Mouse (Mus musculus) limb, embryonic 10.5 days (tissue): ENCODE results near the gene Clock. TPM values are rescaled to one million over a fixed set of nuclear protein-coding genes. Genes with fewer than 3 reads are reported as not detected.

Experiments
- DNase-seq: peaks from one replicate; pipeline ENCODE4 v3.0.0-alpha.2; 2017; ENCODE audit warnings: low spot score
- H3K27ac ChIP-seq: fragments of 300-500 bp; sonication (generic); 2 replicates; pipeline ENCODE4 v1.5.1; 2016; ENCODE audit warnings: mild to moderate bottlenecking
- H3K27me3 ChIP-seq: fragments of 300-500 bp; sonication (generic); 2 replicates; pipeline ENCODE4 v1.6.1; 2016; ENCODE audit warnings: low read depth, mild to moderate bottlenecking; ENCODE audit not compliant: poor library complexity, severe bottlenecking
- H3K36me3 ChIP-seq: fragments of 300-500 bp; sonication (generic); 2 replicates; pipeline ENCODE4 v1.6.1; 2016; ENCODE audit warnings: mild to moderate bottlenecking, moderate library complexity
- H3K4me1 ChIP-seq: fragments of 300-500 bp; sonication (generic); 2 replicates; pipeline ENCODE4 v1.6.1; 2016
- H3K4me3 ChIP-seq: fragments of 300-500 bp; sonication (generic); 2 replicates; pipeline ENCODE4 v1.5.1; 2016; ENCODE audit warnings: mild to moderate bottlenecking, moderate library complexity
- H3K9me3 ChIP-seq: fragments of 300-500 bp; sonication (generic); replicated peaks from 2 replicates; pipeline ENCODE4 v1.6.1; 2016; ENCODE audit warnings: mild to moderate bottlenecking
- WGBS: fragments of 180-500 bp; shearing (Covaris S2); methylation state at CpG from one replicate; pipeline ENCODE4 v1.1.7; 2016; 5-methylcytosine and 5-hydroxymethylcytosine counted together
- polyA plus RNA-seq: library from polyadenylated mRNA; unstranded; fragments of >200 nt; fragmentation: Nextera tagmentation; extraction: Ambion mirVana; gene quantifications from 2 replicates; pipeline ENCODE4 v1.2.1, GENCODE M21; 2016

Clock gene
- polyA plus RNA-seq, 1 experiment from 2014 or later: 10.6 TPM

GRCm38 (mm10) chr5:76245419-76245818 lies 59.2 kb downstream of the Clock start:
- H3K4me1 ChIP-seq: no peaks in the 10 kb centered on the region
- H3K4me3 ChIP-seq: no peak overlapping the region
- no peaks in the 10 kb centered on the region for H3K27me3 ChIP-seq
- 94% methylated on average over 3 of the region's 3 CpGs for WGBS
- H3K27ac ChIP-seq: no peak overlapping the region
- peaks cover 25% of the 10 kb centered on the region for H3K36me3 ChIP-seq
- H3K9me3 ChIP-seq: no peaks in the 10 kb centered on the region
- no peak for DNase-seq

DNA sequence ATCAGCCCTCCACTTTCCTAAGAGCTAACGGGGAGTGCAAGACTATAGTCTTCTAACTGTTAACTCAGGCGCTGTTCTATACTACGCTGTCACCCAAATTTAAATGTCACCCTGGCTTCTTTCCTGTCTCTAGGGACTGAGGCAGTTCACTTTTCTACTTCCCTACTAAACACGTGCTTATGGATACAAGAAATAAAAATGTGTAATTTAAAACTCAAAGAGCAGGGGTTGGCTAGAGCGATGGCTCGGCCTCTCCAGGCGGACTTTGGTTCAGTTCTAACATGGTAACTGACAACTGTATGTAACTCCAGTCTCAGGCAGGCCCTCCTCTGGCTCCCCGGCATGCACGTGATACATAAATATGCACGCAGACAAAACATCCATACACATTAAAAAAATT lies 60.2 kb downstream of the Clock start:
- H3K4me1 ChIP-seq: no peaks in the 10 kb centered on the region
- H3K4me3 ChIP-seq: no peak overlapping the region
- no peak for DNase-seq
- WGBS: 95% methylated on average over 10 of the region's 10 CpGs
- H3K36me3 ChIP-seq: peaks cover 35% of the 10 kb centered on the region
- no peak overlapping the region for H3K27ac ChIP-seq
- no peaks in the 10 kb centered on the region for H3K27me3 ChIP-seq
- no peaks in the 10 kb centered on the region for H3K9me3 ChIP-seq

GRCm38 (mm10) chr5:76243929-76244328 lies 60.7 kb downstream of the Clock start:
- no peak overlapping the region for H3K27ac ChIP-seq
- no peaks in the 10 kb centered on the region for H3K27me3 ChIP-seq
- no peaks in the 10 kb centered on the region for H3K9me3 ChIP-seq
- DNase-seq: no peak
- WGBS: 92% methylated on average over 4 of the region's 4 CpGs
- H3K4me3 ChIP-seq: no peak overlapping the region
- peaks cover 35% of the 10 kb centered on the region for H3K36me3 ChIP-seq
- H3K4me1 ChIP-seq: no peaks in the 10 kb centered on the region

DNA sequence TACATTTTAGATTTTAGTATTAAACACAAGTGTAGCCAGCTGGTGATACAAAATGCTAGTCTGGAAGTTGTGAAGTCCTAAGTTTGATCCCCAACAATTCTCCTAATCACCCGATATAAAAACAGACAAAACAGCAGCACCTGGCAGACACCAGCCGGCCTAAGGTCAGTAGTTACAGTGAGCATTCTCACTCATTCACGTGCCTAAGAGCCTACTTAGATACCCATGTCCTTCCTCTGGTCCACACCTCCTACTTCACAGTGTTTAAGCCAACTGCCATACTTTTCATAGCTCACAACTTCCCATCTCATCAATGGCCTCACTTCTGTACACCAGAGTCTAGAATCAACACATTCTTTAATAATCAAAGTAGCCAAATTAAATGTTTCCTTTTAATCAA lies 61.3 kb downstream of the Clock start:
- WGBS: 88% methylated on average over 3 of the region's 3 CpGs
- no peak overlapping the region for H3K4me3 ChIP-seq
- H3K36me3 ChIP-seq: peaks cover 34% of the 10 kb centered on the region
- H3K9me3 ChIP-seq: no peaks in the 10 kb centered on the region
- DNase-seq: no peak
- H3K27me3 ChIP-seq: no peaks in the 10 kb centered on the region
- no peak overlapping the region for H3K27ac ChIP-seq
- H3K4me1 ChIP-seq: no peaks in the 10 kb centered on the region

DNA sequence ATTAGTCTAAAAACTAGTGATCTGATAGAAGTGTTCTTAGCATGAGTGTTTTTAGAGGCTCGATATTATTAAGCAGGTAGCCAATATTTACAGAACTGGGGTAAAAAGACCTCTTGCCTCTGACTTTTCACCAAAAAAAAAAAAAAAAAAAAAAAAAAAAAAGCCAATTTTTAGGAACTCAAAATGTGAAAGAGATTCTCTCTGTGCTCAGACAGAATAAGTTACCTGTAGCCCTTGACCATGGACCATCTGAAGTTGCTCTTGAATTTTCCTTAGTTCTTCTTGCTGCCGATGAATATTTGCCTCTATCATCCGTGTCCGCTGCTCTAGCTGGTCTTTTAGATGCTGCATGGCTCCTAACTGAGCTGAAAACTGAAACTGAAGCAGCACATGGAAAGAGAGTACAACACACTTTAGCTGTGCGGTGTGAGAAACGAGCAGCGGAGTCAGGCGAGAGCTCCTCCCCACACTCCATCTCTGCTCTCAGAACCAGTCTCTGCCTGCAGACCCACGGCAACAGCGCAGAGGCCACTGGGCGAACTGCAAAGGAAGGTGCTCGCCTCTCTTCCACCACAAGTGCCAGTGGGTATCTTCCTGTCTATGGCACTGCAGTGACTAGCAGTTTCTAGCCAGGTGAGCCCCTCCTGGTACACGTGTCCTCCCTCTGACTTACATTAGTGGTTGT lies 73.3 kb downstream of the Clock start:
- Histone ChIP-seq H3K9me3 (no peaks in the 10 kb centered on the region), H3K4me1 (no peaks in the 10 kb centered on the region), H3K27ac (no peak overlapping the region), H3K27me3 (no peaks in the 10 kb centered on the region), H3K36me3 (peaks cover 78% of the 10 kb centered on the region), H3K4me3 (no peak overlapping the region)
- DNase-seq: no peak
- 94% methylated on average over 13 of the region's 13 CpGs for WGBS

DNA sequence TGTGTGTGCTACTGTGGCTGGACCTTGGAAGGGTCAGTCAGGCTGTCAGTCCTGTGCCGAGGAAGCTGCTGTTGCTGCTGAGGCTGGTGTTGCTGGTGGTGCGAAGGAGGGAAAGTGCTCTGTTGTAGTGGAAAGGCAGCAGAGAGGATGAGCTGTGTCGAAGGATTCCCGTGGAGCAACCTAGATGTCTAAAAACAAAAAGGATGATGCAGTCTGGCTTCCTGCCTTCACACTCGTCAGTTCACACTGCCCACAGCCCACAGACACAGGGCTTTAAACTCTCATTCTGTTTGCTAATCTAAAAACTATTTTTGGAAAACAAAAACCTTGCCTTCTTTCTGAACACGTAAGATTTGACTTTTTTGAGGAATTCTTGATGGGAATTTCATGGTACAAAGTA lies 87.9 kb downstream of the Clock start:
- peaks cover 37% of the 10 kb centered on the region for H3K36me3 ChIP-seq
- no peaks in the 10 kb centered on the region for H3K4me1 ChIP-seq
- 81% methylated on average over 6 of the region's 6 CpGs for WGBS
- no peak overlapping the region for H3K27ac ChIP-seq
- no peak overlapping the region for H3K4me3 ChIP-seq
- no peaks in the 10 kb centered on the region for H3K27me3 ChIP-seq
- no peak for DNase-seq
- H3K9me3 ChIP-seq: no peaks in the 10 kb centered on the region

GRCm38 (mm10) chr5:76208066-76208465 lies 96.5 kb downstream of the Clock start:
- Histone ChIP-seq H3K4me3 (no peak overlapping the region), H3K27me3 (no peaks in the 10 kb centered on the region), H3K27ac (no peak overlapping the region), H3K36me3 (peaks cover 92% of the 10 kb centered on the region), H3K4me1 (no peaks in the 10 kb centered on the region), H3K9me3 (no peaks in the 10 kb centered on the region)
- no peak for DNase-seq
- WGBS: 91% methylated on average over 5 of the region's 5 CpGs

GRCm38 (mm10) chr5:76205886-76206285 lies 98.7 kb downstream of the Clock start:
- Histone ChIP-seq H3K4me1 (no peaks in the 10 kb centered on the region), H3K36me3 (peaks cover 96% of the 10 kb centered on the region), H3K4me3 (no peak overlapping the region), H3K9me3 (no peaks in the 10 kb centered on the region), H3K27me3 (no peaks in the 10 kb centered on the region), H3K27ac (no peak overlapping the region)
- DNase-seq: no peak
- WGBS: 93% methylated on average over 2 of the region's 2 CpGs

GRCm38 (mm10) chr5:76203171-76203570 lies 101.4 kb downstream of the Clock start:
- H3K36me3 ChIP-seq: peaks cover 91% of the 10 kb centered on the region

GRCm38 (mm10) chr5:76199346-76199745 lies 105.2 kb downstream of the Clock start:
- peaks cover 90% of the 10 kb centered on the region for H3K36me3 ChIP-seq
- H3K9me3 ChIP-seq: no peaks in the 10 kb centered on the region
- H3K27ac ChIP-seq: no peak overlapping the region
- H3K27me3 ChIP-seq: no peaks in the 10 kb centered on the region
- no peaks in the 10 kb centered on the region for H3K4me1 ChIP-seq
- DNase-seq: no peak
- no peak overlapping the region for H3K4me3 ChIP-seq
- WGBS: 94% methylated on average over 13 of the region's 13 CpGs

More at GRCm38 (mm10) chr5:76203171-76203570, 101.4 kb downstream of the Clock start:
- no peak for DNase-seq
- Histone ChIP-seq H3K27ac (no peak overlapping the region), H3K9me3 (no peaks in the 10 kb centered on the region), H3K4me3 (no peak overlapping the region), H3K4me1 (no peaks in the 10 kb centered on the region), H3K27me3 (no peaks in the 10 kb centered on the region)
- WGBS: 97% methylated on average over 3 of the region's 3 CpGs

DNA sequence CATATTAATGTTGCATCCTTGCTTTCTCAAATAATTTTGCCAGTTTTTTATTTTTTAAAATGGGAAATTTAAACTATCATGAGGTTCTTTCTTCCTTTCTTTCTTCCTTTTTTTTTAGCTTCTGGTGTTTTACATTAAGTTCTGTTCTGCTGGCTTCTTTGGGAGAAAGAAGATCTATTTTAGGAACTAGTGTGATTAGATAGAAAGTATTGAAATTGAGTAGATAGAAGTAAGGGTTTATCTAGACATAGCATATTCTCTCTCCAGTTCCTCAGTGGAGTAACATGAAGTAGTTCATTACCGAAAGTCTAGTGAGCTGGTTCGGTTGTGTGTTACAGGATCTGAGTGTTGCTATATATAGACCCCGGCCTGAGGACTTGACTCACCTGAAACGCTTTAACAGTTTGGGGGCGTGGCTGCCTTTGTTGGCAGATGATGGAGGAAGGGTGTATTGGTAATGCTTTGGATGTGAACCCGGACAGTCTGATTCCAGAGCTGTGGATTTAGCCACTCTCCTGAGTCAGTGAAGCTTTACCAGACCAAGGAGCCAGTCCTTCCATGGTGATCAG lies 110.1 kb downstream of the Clock start:
- Histone ChIP-seq H3K27ac (no peak overlapping the region), H3K27me3 (no peaks in the 10 kb centered on the region), H3K4me1 (no peaks in the 10 kb centered on the region), H3K36me3 (peaks cover 77% of the 10 kb centered on the region), H3K9me3 (no peaks in the 10 kb centered on the region), H3K4me3 (no peak overlapping the region)
- no peak for DNase-seq
- 91% methylated on average over 6 of the region's 6 CpGs for WGBS

GRCm38 (mm10) chr5:76193075-76193474 lies 111.5 kb downstream of the Clock start:
- Histone ChIP-seq H3K27me3 (no peaks in the 10 kb centered on the region), H3K9me3 (no peaks in the 10 kb centered on the region), H3K36me3 (peaks cover 71% of the 10 kb centered on the region), H3K27ac (no peak overlapping the region), H3K4me3 (no peak overlapping the region), H3K4me1 (no peaks in the 10 kb centered on the region)
- DNase-seq: no peak

DNA sequence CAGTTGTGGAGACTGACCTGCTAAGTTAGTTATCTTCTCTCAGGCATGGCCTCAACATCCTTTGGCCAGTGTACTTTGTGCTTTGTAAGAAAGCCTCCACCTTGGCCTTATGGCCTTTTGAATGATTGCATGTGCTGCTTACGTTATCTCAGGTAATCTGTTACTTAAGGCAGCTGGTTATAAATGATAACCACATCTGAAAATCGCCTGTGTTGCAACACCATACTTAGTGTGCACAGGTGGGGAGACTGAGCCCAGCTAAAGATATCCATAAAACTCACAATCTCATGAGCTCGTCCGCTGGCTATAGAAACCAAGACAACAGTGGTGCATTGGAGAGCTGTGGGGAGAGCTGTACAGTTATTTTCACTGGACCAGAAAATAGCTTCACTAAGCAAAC lies 114.0 kb downstream of the Clock start:
- DNase-seq: no peak
- WGBS: 93% methylated on average over 4 of the region's 4 CpGs
- Histone ChIP-seq H3K36me3 (peaks cover 56% of the 10 kb centered on the region), H3K27ac (no peak overlapping the region), H3K9me3 (no peaks in the 10 kb centered on the region), H3K4me1 (peaks cover 4% of the 10 kb centered on the region), H3K4me3 (no peak overlapping the region), H3K27me3 (no peaks in the 10 kb centered on the region)

DNA sequence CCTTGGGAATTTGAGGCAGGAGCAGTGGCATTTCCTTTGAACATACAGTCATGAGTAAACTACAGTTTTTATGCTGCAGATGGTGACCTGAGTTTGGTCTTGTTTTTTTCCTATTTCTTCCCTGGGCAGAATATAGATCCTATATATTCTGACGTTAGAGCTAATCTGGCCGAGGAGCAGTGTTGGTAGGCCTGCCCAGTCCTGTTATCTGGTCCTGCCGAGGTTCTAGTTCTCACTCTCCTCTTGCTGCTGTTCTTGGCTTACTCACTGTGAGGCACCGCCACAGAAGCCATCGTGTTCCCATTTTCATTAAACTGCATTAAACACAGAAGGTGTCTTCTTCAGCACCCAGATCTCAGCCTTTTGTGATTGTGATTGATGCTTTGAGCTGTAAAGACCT lies 116.7 kb downstream of the Clock start:
- DNase-seq: no peak
- H3K27ac ChIP-seq: no peak overlapping the region
- H3K9me3 ChIP-seq: no peaks in the 10 kb centered on the region
- peaks cover 15% of the 10 kb centered on the region for H3K4me1 ChIP-seq
- H3K36me3 ChIP-seq: peaks cover 39% of the 10 kb centered on the region
- 87% methylated on average over 5 of the region's 5 CpGs for WGBS
- no peaks in the 10 kb centered on the region for H3K27me3 ChIP-seq
- no peak overlapping the region for H3K4me3 ChIP-seq
